Mouse (Mus musculus): ENCODE results near the gene Ssh2. TPM values are rescaled to one million over a fixed set of nuclear protein-coding genes. Genes with fewer than 3 reads are reported as not detected.
A peak's percentile ranks its signal among the peaks of the same experiment; 100 is the strongest.

Ssh2 gene
- polyA plus RNA-seq, 1 experiment from 2014 or later = 7.7 TPM

DNA sequence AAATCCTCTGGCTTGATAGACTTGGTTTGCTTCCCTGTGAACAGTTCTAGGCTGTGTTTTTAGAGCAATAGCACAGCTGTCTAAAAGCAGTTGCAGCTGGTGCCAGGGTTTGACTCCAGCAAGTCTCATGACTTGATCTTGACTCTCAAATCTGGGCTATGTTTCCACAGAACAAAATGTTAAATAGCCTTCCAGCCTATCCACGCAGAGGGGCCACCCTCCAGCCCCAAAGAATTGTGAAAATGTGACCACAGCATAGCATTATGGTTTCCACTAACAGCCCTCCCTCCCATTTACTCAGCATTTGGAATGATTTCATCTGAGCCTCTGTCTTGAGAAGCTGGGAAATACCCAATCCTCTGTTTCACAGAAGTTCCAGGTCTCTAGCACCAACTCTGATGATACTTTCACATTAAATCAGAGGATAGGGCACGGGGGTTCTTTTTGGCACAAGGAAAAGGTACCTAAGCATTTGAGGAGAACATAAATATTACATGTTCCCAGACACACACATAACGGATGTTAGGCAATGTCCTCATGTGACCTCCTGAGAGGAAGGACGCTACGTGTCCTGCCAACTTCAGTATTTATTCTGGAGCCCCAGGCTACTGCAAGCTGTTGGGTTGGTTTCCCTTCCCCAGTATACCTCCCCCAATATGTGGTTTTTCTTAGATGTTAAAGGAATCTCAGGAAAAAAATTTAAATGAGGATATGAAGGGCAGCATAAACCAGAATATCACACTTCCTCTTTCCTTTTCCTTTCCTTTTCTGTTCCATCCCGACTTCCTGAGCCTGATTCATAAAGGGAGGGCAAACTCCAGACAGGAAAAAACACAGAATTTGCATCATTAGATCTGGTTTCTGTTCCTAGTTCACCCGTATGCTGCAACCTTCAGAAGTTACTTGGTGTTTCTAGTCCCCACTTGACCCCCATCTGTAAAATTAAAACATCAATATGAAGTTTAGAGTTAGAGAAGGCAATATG lies 226.4 kb downstream of the Ssh2 start:
- 86% methylated on average over 7 of the region's 7 CpGs for WGBS
- H3K9me3 ChIP-seq (replicated peaks) = no peaks in the 10 kb centered on the region
- H3K4me1 ChIP-seq = no peaks in the 10 kb centered on the region
- H3K4me3 ChIP-seq = no peak overlapping the region
- no peak overlapping the region for H3K27ac ChIP-seq (replicated peaks)
- no peaks in the 10 kb centered on the region for H3K27me3 ChIP-seq (ENCODE audit: low read depth, poor library complexity, severe bottlenecking)
- no peak for DNase-seq (ENCODE audit: low spot score)
- peaks cover 42% of the 10 kb centered on the region for H3K36me3 ChIP-seq

DNA sequence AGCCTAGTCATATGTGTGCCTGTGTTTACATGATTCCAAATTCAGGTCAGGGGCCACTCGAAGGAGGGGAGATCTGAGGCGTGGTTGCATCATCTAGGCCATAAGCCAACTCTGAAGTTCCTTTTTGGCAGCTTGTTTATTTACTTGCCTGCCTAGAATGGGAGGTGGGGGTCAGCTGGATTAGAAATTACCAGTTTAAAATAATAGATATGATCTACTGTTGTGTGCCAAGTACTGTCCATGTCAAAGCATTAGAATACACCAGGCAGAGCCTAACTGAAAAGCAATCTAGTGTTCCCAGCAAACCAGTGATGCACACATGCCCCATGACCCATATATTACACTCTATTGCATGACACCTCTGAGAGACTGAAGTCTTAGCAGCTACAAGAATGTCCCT lies 228.9 kb downstream of the Ssh2 start:
- H3K4me3 ChIP-seq = no peak overlapping the region
- H3K27me3 ChIP-seq (ENCODE audit: low read depth, poor library complexity, severe bottlenecking) = no peaks in the 10 kb centered on the region
- H3K27ac ChIP-seq (replicated peaks) = no peak overlapping the region
- no peaks in the 10 kb centered on the region for H3K4me1 ChIP-seq
- 83% methylated on average over 2 of the region's 2 CpGs for WGBS
- no peaks in the 10 kb centered on the region for H3K9me3 ChIP-seq (replicated peaks)
- peaks cover 36% of the 10 kb centered on the region for H3K36me3 ChIP-seq
- DNase-seq (ENCODE audit: low spot score) = no peak

DNA sequence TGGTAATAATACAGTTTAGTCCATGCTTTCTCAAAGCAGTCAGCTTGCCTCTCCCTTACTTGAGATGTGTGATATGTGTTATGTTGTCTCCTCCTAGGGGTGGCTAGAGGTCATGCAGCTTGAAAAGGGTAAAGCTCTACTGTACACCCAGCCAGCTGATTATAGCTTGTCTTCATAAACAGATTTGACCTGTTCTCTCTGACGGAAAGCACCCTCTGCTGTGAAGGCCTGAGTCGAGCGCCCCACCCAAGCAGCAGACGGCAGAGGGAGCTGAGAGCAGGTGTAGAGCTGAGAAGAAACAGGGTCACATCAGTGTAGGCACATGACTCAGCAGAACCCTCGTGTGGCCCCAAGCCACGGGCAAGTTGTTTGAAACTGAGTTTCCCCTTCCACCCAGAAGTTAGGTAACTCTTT lies 230.5 kb downstream of the Ssh2 start:
- Histone ChIP-seq H3K27ac (replicated peaks) (no peak overlapping the region), H3K36me3 (peaks cover 41% of the 10 kb centered on the region), H3K4me3 (no peak overlapping the region), H3K4me1 (no peaks in the 10 kb centered on the region), H3K27me3 (ENCODE audit: low read depth, poor library complexity, severe bottlenecking) (no peaks in the 10 kb centered on the region), H3K9me3 (replicated peaks) (no peaks in the 10 kb centered on the region)
- WGBS = 69% methylated on average over 6 of the region's 6 CpGs
- DNase-seq (ENCODE audit: low spot score) = no peak

DNA sequence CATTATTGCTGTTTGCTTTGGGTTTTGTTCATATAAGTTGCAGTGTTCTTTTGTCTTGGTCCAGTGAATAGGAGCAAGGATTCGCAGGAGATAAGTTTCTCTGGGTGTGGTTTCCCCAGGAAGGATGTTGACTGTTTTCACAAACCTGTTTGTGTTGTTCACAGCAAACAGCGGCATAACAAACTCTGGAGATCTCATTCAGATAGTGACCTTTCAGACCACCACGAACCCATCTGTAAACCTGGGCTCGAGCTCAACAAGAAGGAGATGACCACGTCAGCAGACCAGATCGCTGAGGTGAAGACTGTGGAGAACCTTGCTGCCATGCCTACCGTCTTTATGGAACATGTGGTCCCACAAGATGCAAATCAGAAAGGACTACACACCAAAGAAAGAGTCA lies 233.1 kb downstream of the Ssh2 start:
- no peaks in the 10 kb centered on the region for H3K9me3 ChIP-seq (replicated peaks)
- 94% methylated on average over 7 of the region's 7 CpGs for WGBS
- no peak for DNase-seq (ENCODE audit: low spot score)
- no peaks in the 10 kb centered on the region for H3K4me1 ChIP-seq
- no peaks in the 10 kb centered on the region for H3K27me3 ChIP-seq (ENCODE audit: low read depth, poor library complexity, severe bottlenecking)
- H3K27ac ChIP-seq (replicated peaks) = no peak overlapping the region
- no peak overlapping the region for H3K4me3 ChIP-seq
- peaks cover 35% of the 10 kb centered on the region for H3K36me3 ChIP-seq

DNA sequence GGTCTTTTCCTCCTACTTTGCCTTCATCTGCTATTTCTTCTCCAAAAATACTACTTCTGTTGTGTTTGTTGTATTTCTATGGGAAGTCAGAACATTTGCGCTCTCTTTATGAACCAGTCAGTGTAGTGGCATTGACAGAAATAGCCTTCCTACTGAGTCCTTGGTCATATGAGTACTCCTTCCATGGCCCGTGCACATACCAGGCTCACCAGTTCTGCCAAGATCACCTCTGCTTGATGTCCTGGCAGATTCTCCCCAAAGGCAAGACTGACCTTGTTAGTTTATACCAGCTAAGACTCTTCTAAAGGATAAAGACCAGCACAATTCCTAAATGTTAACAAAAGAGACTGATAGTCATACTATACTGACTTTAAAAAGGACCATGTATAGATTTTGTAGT lies 235.6 kb downstream of the Ssh2 start:
- Histone ChIP-seq H3K4me1 (no peaks in the 10 kb centered on the region), H3K36me3 (peaks cover 46% of the 10 kb centered on the region)

DNA sequence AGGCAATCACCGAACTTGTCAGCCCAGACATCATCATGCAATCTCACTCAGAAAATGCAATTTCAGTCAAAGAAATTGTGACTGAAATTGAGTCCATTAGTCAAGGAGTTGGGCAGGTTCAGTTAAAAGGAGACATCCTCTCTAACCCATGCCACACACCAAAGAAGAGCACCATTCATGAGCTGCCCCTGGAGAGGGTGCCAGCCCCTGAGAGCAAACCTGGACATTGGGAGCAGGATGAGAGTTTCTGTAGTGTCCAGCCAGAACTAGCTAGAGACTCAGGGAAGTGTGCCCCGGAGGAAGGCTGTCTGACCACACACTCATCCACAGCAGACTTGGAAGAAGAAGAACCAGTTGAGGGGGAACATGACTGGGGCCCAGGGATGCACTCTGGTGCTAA lies 237.3 kb downstream of the Ssh2 start:
- WGBS = 88% methylated on average over 2 of the region's 2 CpGs
- peaks cover 46% of the 10 kb centered on the region for H3K36me3 ChIP-seq
- no peaks in the 10 kb centered on the region for H3K27me3 ChIP-seq (ENCODE audit: low read depth, poor library complexity, severe bottlenecking)
- H3K27ac ChIP-seq (replicated peaks) = no peak overlapping the region
- no peaks in the 10 kb centered on the region for H3K9me3 ChIP-seq (replicated peaks)
- no peak overlapping the region for H3K4me3 ChIP-seq
- DNase-seq (ENCODE audit: low spot score) = no peak
- H3K4me1 ChIP-seq = no peaks in the 10 kb centered on the region

More for the DNA sequence above, 235.6 kb downstream of the Ssh2 start:
- Histone ChIP-seq H3K27me3 (ENCODE audit: low read depth, poor library complexity, severe bottlenecking) (no peaks in the 10 kb centered on the region), H3K27ac (replicated peaks) (no peak overlapping the region), H3K9me3 (replicated peaks) (no peaks in the 10 kb centered on the region), H3K4me3 (no peak overlapping the region)
- WGBS = 92% methylated on average over 2 of the region's 2 CpGs
- no peak for DNase-seq (ENCODE audit: low spot score)

DNA sequence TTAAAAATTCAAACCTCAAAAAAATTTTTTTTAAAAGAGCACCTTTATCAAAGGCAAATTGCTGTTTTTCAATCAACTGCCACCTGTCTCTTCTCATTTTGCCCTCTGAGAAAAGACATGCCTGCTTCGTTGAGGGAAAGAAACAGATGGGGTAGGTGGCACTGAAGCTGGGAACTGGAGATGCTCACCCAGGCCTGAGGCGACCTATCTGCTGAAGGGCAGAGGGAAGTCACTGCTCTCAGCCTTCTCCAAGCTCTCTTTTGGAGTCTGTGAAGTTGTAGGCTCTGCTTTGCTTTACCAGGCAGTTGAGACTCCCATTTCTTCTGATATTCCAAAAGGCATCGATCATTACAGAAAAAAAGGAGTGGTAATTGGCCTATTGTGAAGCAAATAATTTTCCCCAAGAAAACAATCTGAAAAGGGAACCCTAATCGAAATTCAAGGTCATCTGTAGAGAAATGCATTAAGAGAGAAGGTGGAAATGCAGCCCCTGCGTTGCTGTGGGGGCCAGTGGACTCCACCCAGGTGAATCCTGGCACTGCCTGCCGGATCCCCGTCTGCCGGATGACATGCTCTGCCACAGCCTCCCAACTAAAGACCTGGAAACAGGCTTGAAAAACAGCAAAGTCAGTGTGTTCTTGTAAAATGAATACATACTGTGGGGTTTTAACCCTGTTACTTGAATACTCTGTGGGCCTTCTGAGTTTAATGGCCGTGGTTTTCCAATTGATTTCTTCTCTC lies 239.9 kb downstream of the Ssh2 start:
- no peak for DNase-seq (ENCODE audit: low spot score)
- Histone ChIP-seq H3K4me1 (no peaks in the 10 kb centered on the region), H3K27me3 (ENCODE audit: low read depth, poor library complexity, severe bottlenecking) (peaks cover 17% of the 10 kb centered on the region), H3K9me3 (replicated peaks) (no peaks in the 10 kb centered on the region), H3K27ac (replicated peaks) (no peak overlapping the region), H3K36me3 (peaks cover 25% of the 10 kb centered on the region), H3K4me3 (no peak overlapping the region)
- 92% methylated on average over 9 of the region's 9 CpGs for WGBS

DNA sequence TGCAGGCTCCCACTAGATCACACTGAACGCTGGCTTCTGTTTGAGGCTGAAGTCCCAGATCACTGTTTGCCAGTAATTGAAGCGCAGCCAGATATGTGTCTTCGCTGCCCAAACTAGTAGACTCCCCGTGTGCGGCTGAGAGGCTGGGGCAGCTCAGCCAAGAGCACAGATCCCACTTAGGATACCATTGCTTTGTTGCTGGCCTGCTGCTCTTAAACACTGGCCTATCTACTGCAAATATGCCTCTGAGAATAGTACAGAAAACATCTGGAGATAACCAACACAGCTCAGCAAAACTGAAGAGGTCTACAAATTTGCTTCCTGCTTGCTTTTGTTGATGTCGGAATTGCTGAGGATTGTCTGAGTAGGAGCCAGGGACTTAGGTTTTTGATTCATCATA lies 240.8 kb downstream of the Ssh2 start:
- Histone ChIP-seq H3K9me3 (replicated peaks) (no peaks in the 10 kb centered on the region), H3K27ac (replicated peaks) (no peak overlapping the region), H3K4me1 (peaks cover 2% of the 10 kb centered on the region), H3K27me3 (ENCODE audit: low read depth, poor library complexity, severe bottlenecking) (peaks cover 26% of the 10 kb centered on the region), H3K36me3 (peaks cover 22% of the 10 kb centered on the region), H3K4me3 (no peak overlapping the region)
- no peak for DNase-seq (ENCODE audit: low spot score)
- 88% methylated on average over 6 of the region's 6 CpGs for WGBS

DNA sequence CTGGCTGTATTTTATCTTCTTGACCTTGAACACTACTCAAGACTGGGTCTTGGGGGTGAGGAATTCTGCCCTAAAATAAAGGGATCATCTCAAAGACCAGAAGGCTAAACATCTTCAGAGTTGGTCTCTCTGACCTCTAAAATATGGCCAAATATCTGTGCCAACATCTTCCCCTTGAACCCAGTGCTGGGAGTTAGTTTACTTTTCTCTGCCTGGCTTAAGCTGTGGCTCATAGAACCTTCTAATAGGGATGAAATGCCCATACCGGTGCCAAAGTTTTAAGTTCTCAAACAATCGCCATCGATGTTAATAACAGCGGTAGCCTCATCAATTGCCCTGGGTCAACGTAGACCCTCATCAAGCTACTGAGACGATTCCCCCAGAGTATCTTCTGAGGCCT lies 245.8 kb downstream of the Ssh2 start:
- peak overlapping the region; percentile 73; the same call in 1 of the 2 replicates for H3K27ac ChIP-seq (replicated peaks)

DNA sequence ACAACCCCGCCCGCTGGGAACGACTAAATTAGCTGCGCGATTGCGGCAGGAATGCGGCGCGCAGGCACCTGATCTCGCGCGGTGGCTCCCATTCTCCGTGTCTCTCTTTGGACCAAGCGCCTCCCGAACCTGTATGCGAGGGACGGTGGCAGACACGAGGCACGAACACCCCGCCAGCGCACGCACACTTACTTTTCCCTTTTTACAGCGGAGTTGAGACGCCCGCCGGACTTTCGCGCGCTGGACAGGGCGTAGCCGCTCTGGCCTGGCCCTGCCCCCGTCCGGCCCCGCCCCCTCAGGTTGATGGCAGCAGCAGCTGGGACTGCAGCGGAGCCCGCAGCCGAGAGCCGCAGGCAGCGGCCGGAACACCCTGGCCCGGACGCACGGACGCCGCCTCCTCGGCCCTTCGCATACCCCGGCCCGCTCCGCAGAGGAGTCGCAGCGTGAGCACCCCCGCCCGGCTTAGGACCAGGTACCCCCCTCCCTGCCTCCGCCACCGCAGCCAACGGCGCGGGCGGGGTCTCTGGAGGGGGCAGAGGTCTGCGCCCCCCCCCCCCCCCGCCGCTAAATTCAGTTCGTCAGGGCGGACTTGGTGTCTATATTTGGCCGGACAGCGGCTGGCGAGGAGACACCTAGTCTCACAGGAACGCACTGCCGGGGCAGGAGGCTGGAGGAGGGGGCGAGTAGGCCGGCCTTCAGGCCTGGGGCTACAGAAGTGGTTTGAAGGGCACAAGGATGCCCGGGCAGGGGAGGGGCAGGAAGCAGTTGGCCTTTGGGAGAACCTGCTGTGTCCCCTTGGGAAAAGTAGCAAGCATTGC lies 246.4 kb downstream of the Ssh2 start, which contains the start of gene Coro6:
Gene Coro6, plus strand, starts transcription at position 129 of the 818 bp plus-strand sequence.
- Histone ChIP-seq H3K27me3 (ENCODE audit: low read depth, poor library complexity, severe bottlenecking) (peaks cover 83% of the 10 kb centered on the region), H3K9me3 (replicated peaks) (no peaks in the 10 kb centered on the region), H3K4me3 (peak within 1 kb of the TSS; percentile 69), H3K4me1 (peaks cover 29% of the 10 kb centered on the region), H3K27ac (replicated peaks) (peak within 1 kb of the TSS; percentile 73), H3K36me3 (no peaks in the 10 kb centered on the region)
- under 1% methylated on average over 73 of the region's 73 CpGs for WGBS
- DNase-seq (ENCODE audit: low spot score) = peak; percentile 79

More for the DNA sequence above, 245.8 kb downstream of the Ssh2 start:
- peak overlapping the region; percentile 69 for H3K4me3 ChIP-seq
- 6% methylated on average over 6 of the region's 6 CpGs for WGBS
- H3K36me3 ChIP-seq = no peaks in the 10 kb centered on the region
- H3K4me1 ChIP-seq = peaks cover 23% of the 10 kb centered on the region
- peak; percentile 16 for DNase-seq (ENCODE audit: low spot score)
- H3K9me3 ChIP-seq (replicated peaks) = no peaks in the 10 kb centered on the region
- H3K27me3 ChIP-seq (ENCODE audit: low read depth, poor library complexity, severe bottlenecking) = peaks cover 76% of the 10 kb centered on the region

DNA sequence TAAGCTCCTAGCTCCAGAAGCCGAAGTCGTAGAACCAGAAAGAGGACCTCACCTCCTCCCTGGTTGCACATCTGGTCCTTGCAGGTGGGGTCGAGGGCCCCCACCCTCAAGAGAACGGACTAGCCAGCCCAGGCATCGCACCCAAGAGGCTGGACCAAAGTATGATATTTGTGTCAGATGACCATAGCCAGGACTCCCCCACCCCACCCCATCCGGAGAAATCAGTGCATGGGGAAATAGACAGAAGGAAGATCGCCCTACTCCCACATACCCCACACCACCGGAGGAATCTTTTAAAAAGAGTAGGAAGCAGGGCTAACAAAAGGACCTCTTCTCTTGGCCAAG lies 247.0 kb downstream of the Ssh2 start:
- Histone ChIP-seq H3K4me1 (peaks cover 35% of the 10 kb centered on the region), H3K27me3 (ENCODE audit: low read depth, poor library complexity, severe bottlenecking) (peaks cover 89% of the 10 kb centered on the region), H3K9me3 (replicated peaks) (no peaks in the 10 kb centered on the region), H3K36me3 (no peaks in the 10 kb centered on the region), H3K27ac (replicated peaks) (no peak overlapping the region; the same call in 1 of the 2 replicates), H3K4me3 (peak overlapping the region; percentile 69)
- DNase-seq (ENCODE audit: low spot score) = no peak
- WGBS = 41% methylated on average over 8 of the region's 8 CpGs

DNA sequence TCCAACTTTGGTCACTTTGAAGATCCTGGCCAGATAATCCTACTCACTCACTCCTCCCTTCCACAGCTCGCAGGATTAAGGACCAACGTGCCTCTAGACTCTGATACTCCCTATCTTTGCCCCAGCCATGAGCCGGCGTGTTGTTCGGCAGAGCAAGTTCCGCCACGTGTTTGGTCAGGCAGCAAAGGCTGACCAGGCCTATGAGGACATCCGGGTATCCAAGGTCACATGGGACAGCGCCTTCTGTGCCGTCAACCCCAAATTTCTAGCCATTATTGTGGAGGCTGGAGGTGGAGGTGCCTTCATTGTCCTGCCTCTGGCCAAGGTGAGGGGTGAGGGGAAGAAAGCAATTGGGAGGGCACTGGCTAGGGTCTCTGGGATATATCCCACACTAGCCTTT lies 247.7 kb downstream of the Ssh2 start:
- H3K4me1 ChIP-seq = peaks cover 35% of the 10 kb centered on the region
- 70% methylated on average over 10 of the region's 10 CpGs for WGBS
- DNase-seq (ENCODE audit: low spot score) = no peak

More for the DNA sequence above, 247.7 kb downstream of the Ssh2 start:
- Histone ChIP-seq H3K27me3 (ENCODE audit: low read depth, poor library complexity, severe bottlenecking) (peaks cover 96% of the 10 kb centered on the region), H3K27ac (replicated peaks) (no peak overlapping the region), H3K9me3 (replicated peaks) (no peaks in the 10 kb centered on the region), H3K36me3 (no peaks in the 10 kb centered on the region), H3K4me3 (no peak overlapping the region)

Measured in midbrain, embryonic 10.5 days (tissue).